Mouse (Mus musculus): ENCODE data around the gene Nicn1. TPM values are rescaled to one million over a fixed set of nuclear protein-coding genes. Genes with fewer than 3 reads are reported as not detected.

Nicn1 gene
- polyA plus RNA-seq, 1 experiment from 2014 or later = 26.0 TPM

GRCm38 (mm10) chr9:108289347-108289746 is 882 bp upstream of the Nicn1 start:
- no peaks in the 10 kb centered on the region for H3K9me3 ChIP-seq (replicated peaks; ENCODE audit: control insufficient read depth, low read length)
- H3K36me3 ChIP-seq (ENCODE audit: control insufficient read depth, insufficient read depth, low read length) = no peaks in the 10 kb centered on the region
- peak overlapping the region; percentile 70 for H3K4me2 ChIP-seq
- no peak overlapping the region for H3K9ac ChIP-seq (ENCODE audit: low read depth, low read length)
- H3K4me1 ChIP-seq (ENCODE audit: control insufficient read depth, insufficient read depth, low read length) = no peaks in the 10 kb centered on the region
- no peaks in the 10 kb centered on the region for H3K27me3 ChIP-seq (ENCODE audit: control insufficient read depth, insufficient read depth, low read length)
- no peak overlapping the region for H3K27ac ChIP-seq (ENCODE audit: low read depth, low read length)
- no peak overlapping the region for H3K4me3 ChIP-seq (ENCODE audit: low read depth, low read length)
- ATAC-seq (replicated peaks; ENCODE audit: insufficient number of reproducible peaks, low FRiP score, low TSS enrichment) = no peak
- 57% methylated on average over 2 of the region's 2 CpGs for WGBS (ENCODE audit: insufficient replicate concordance)

DNA sequence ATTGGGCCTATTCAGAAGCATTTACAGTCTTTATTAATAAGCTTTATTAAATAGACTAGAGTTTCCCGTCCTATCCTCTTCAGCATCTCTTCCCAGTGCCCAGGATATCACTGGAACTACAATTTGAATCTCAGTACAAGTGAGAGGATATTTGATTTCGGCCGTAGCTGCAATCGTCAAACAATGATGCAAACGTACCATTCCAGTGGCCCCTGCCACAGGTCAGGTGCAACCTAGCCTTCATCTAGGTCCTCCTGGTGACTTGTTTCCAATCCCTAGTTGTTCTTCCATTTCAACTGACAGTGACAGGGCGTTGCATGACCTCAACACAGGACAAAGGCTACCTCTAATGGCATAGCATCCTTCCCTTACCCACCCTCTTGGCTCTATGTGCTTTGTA is 544 bp downstream of the Nicn1 start:
- H3K4me2 ChIP-seq = peak overlapping the region; percentile 70
- peak overlapping the region; percentile 62 for H3K4me3 ChIP-seq (ENCODE audit: low read depth, low read length)
- H3K36me3 ChIP-seq (ENCODE audit: control insufficient read depth, insufficient read depth, low read length) = no peaks in the 10 kb centered on the region
- no peak overlapping the region for H3K27ac ChIP-seq (ENCODE audit: low read depth, low read length)
- H3K9me3 ChIP-seq (replicated peaks; ENCODE audit: control insufficient read depth, low read length) = no peaks in the 10 kb centered on the region
- ATAC-seq (replicated peaks; ENCODE audit: insufficient number of reproducible peaks, low FRiP score, low TSS enrichment) = no peak
- no peaks in the 10 kb centered on the region for H3K27me3 ChIP-seq (ENCODE audit: control insufficient read depth, insufficient read depth, low read length)
- no peaks in the 10 kb centered on the region for H3K4me1 ChIP-seq (ENCODE audit: control insufficient read depth, insufficient read depth, low read length)
- 44% methylated on average over 6 of the region's 6 CpGs for WGBS (ENCODE audit: insufficient replicate concordance)
- peak overlapping the region; percentile 68 for H3K9ac ChIP-seq (ENCODE audit: low read depth, low read length)

- WGBS (ENCODE audit: insufficient replicate concordance) = 26% methylated on average over 18 of the region's 18 CpGs
- Histone ChIP-seq H3K9ac (ENCODE audit: low read depth, low read length) (peak within 1 kb of the TSS; percentile 58), H3K27me3 (ENCODE audit: control insufficient read depth, insufficient read depth, low read length) (no peaks in the 10 kb centered on the region), H3K36me3 (ENCODE audit: control insufficient read depth, insufficient read depth, low read length) (no peaks in the 10 kb centered on the region), H3K4me1 (ENCODE audit: control insufficient read depth, insufficient read depth, low read length) (peaks cover 11% of the 10 kb centered on the region; the same call in 1 of the 2 replicates), H3K4me2 (peak within 1 kb of the TSS; percentile 60), H3K4me3 (ENCODE audit: low read depth, low read length) (peak within 1 kb of the TSS; percentile 29), H3K27ac (ENCODE audit: low read depth, low read length) (peak within 1 kb of the TSS; percentile 37; the same call in 1 of the 2 replicates), H3K9me3 (replicated peaks; ENCODE audit: control insufficient read depth, low read length) (no peaks in the 10 kb centered on the region)
- no peak for ATAC-seq (replicated peaks; ENCODE audit: insufficient number of reproducible peaks, low FRiP score, low TSS enrichment)
These were observed 6.5 kb downstream of the Nicn1 start, which contains the start of gene Amt for GRCm38 (mm10) chr9:108296453-108297355. TSS of gene Amt (plus strand) at chr9:108296853.

DNA sequence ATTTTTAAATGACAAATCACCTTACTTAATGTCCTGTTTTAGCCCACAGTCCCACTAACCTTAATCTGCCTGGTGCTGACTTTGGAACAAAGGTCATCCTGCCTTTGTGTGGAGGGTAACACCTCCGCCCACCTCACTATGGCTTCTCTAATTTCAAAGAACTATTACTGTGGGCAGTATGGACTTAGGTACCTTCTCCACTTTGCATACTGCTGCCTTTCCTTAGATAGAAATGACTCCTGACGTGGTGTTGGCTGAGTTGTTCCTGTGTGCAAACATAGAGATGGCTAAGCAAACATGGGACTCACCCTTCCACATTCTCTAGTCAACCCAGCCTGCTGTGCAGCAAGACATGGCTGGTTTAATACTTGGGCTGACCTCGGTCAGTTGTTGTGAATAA is 11.6 kb downstream of the Nicn1 start:
- no peak overlapping the region for H3K4me2 ChIP-seq
- no peak overlapping the region for H3K27ac ChIP-seq (ENCODE audit: low read depth, low read length)
- H3K36me3 ChIP-seq (ENCODE audit: control insufficient read depth, insufficient read depth, low read length) = peaks cover 5% of the 10 kb centered on the region; the same call in 1 of the 2 replicates
- no peak overlapping the region for H3K4me3 ChIP-seq (ENCODE audit: low read depth, low read length)
- peaks cover 11% of the 10 kb centered on the region; the same call in 1 of the 2 replicates for H3K4me1 ChIP-seq (ENCODE audit: control insufficient read depth, insufficient read depth, low read length)
- no peaks in the 10 kb centered on the region for H3K9me3 ChIP-seq (replicated peaks; ENCODE audit: control insufficient read depth, low read length)
- 74% methylated on average over 3 of the region's 3 CpGs for WGBS (ENCODE audit: insufficient replicate concordance)
- H3K27me3 ChIP-seq (ENCODE audit: control insufficient read depth, insufficient read depth, low read length) = no peaks in the 10 kb centered on the region
- H3K9ac ChIP-seq (ENCODE audit: low read depth, low read length) = no peak overlapping the region
- ATAC-seq (replicated peaks; ENCODE audit: insufficient number of reproducible peaks, low FRiP score, low TSS enrichment) = no peak

DNA sequence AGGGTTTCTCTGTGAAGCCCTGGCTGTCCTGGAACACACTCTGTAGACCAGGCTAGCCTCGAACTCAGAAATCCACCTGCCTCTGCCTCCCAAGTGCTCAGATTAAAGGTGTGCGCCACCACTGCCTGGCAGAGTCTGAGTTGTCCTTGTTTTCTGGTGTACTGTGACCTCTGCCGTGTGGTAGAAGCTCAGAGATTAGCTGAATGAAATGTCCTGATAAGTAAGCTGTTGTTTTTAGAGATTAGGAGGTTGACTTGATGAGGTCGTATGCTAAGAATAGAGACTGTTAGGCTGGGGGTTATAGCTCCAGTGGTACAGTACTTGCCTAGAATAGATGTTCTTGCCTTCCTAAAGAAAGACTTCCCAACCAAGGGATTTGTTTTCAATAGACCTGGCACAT is 14.5 kb downstream of the Nicn1 start:
- Histone ChIP-seq H3K36me3 (ENCODE audit: control insufficient read depth, insufficient read depth, low read length) (peaks cover 5% of the 10 kb centered on the region; the same call in 1 of the 2 replicates), H3K4me2 (peak overlapping the region; percentile 94)
- ATAC-seq (replicated peaks; ENCODE audit: insufficient number of reproducible peaks, low FRiP score, low TSS enrichment) = no peak

DNA sequence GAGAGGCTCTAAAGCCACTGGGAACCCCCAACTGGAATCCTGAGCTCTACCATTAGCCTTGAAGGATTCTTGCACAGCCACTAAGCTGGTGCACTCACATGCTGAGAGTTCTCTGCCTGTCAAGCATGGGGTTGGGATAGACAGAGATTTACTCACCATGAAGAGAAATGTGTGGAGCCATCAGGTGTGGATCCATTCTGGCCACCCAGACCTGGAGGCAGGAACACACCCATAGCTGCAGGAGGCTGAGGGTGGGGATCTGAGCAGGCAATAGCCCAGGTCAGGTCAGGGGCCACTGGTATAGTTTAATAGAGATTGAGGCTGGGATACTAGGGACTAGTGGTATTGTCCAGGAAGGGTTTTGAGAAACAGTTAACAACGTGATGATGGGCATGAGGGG is 14.9 kb downstream of the Nicn1 start:
- ATAC-seq (replicated peaks; ENCODE audit: insufficient number of reproducible peaks, low FRiP score, low TSS enrichment) = no peak
- peak overlapping the region; percentile 94 for H3K4me2 ChIP-seq
- no peaks in the 10 kb centered on the region for H3K9me3 ChIP-seq (replicated peaks; ENCODE audit: control insufficient read depth, low read length)
- 0% methylated on average over 1 of the region's 1 CpGs for WGBS (ENCODE audit: insufficient replicate concordance)
- H3K27ac ChIP-seq (ENCODE audit: low read depth, low read length) = peak overlapping the region; percentile 100
- H3K4me1 ChIP-seq (ENCODE audit: control insufficient read depth, insufficient read depth, low read length) = peaks cover 19% of the 10 kb centered on the region
- no peaks in the 10 kb centered on the region for H3K27me3 ChIP-seq (ENCODE audit: control insufficient read depth, insufficient read depth, low read length)
- H3K9ac ChIP-seq (ENCODE audit: low read depth, low read length) = peak overlapping the region; percentile 93
- peak overlapping the region; percentile 83 for H3K4me3 ChIP-seq (ENCODE audit: low read depth, low read length)
- peaks cover 5% of the 10 kb centered on the region; the same call in 1 of the 2 replicates for H3K36me3 ChIP-seq (ENCODE audit: control insufficient read depth, insufficient read depth, low read length)

More for the DNA sequence above, 14.5 kb downstream of the Nicn1 start:
- Histone ChIP-seq H3K27me3 (ENCODE audit: control insufficient read depth, insufficient read depth, low read length) (no peaks in the 10 kb centered on the region), H3K9ac (ENCODE audit: low read depth, low read length) (peak overlapping the region; percentile 93), H3K27ac (ENCODE audit: low read depth, low read length) (peak overlapping the region; percentile 100), H3K4me1 (ENCODE audit: control insufficient read depth, insufficient read depth, low read length) (peaks cover 19% of the 10 kb centered on the region), H3K4me3 (ENCODE audit: low read depth, low read length) (peak overlapping the region; percentile 83), H3K9me3 (replicated peaks; ENCODE audit: control insufficient read depth, low read length) (no peaks in the 10 kb centered on the region)
- WGBS (ENCODE audit: insufficient replicate concordance) = 33% methylated on average over 4 of the region's 4 CpGs

DNA sequence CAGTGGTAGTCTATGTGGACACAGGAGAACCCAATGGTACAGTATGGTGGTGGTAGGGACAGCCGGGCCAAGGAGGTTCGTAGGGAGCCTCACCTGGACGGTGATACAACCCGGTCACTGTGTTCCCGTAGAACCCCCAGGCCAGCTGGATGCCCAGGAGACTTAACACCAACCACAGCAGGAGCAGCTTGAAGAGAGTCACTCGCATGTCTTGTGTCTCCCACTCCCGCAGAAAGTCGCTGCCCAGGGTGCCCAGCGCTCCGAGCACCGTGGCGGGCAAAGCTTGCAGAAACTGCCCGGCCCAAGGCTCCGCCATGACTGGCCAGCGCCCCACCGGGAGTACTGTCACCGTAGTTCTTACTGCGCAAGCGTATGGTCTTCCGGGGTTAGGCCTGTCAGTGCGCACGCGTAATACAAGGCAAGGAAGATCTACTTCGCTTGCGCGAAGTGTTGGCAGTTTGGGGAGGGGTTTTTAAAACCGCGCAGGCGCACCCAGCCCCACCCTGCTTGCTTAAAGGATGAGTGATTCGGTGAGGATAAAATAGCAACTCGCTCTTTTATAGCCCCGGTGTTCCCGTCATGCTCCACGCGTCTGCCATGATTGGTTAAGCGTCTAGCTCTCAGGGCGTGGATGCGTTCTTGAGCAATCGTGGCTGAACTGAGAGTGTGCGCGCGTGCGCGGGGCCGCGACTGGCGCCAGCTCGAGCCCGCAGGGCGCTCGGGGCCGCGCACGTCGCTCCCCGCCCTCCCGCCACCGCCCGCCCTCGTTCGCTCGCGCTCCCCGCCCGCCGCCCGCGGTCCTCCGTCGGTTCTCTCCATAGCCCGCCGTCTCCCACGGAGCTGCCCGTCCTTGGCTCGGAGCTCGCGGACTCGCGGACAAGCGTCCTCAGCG is 15.6 kb downstream of the Nicn1 start, which contains the start of the genes Rhoa and Tcta:
Gene Rhoa, plus strand, starts transcription at position 501 of the 892 bp plus-strand sequence.
Gene Tcta, minus strand, starts transcription at position 532 of the 892 bp plus-strand sequence.
- peak within 1 kb of the TSS; percentile 83 for H3K4me3 ChIP-seq (ENCODE audit: low read depth, low read length)
- ATAC-seq (replicated peaks; ENCODE audit: insufficient number of reproducible peaks, low FRiP score, low TSS enrichment) = peak; percentile 93
- H3K36me3 ChIP-seq (ENCODE audit: control insufficient read depth, insufficient read depth, low read length) = peaks cover 5% of the 10 kb centered on the region; the same call in 1 of the 2 replicates
- H3K9ac ChIP-seq (ENCODE audit: low read depth, low read length) = peak within 1 kb of the TSS; percentile 98
- peak within 1 kb of the TSS; percentile 100 for H3K27ac ChIP-seq (ENCODE audit: low read depth, low read length)
- no peaks in the 10 kb centered on the region for H3K9me3 ChIP-seq (replicated peaks; ENCODE audit: control insufficient read depth, low read length)
- H3K4me1 ChIP-seq (ENCODE audit: control insufficient read depth, insufficient read depth, low read length) = peaks cover 24% of the 10 kb centered on the region
- H3K27me3 ChIP-seq (ENCODE audit: control insufficient read depth, insufficient read depth, low read length) = no peaks in the 10 kb centered on the region
- under 1% methylated on average over 81 of the region's 81 CpGs for WGBS (ENCODE audit: insufficient replicate concordance)
- peak within 1 kb of the TSS; percentile 94 for H3K4me2 ChIP-seq

- Histone ChIP-seq H3K9me3 (replicated peaks; ENCODE audit: control insufficient read depth, low read length) (no peaks in the 10 kb centered on the region), H3K9ac (ENCODE audit: low read depth, low read length) (peak overlapping the region; percentile 98), H3K36me3 (ENCODE audit: control insufficient read depth, insufficient read depth, low read length) (peaks cover 5% of the 10 kb centered on the region; the same call in 1 of the 2 replicates), H3K4me2 (peak overlapping the region; percentile 94), H3K4me3 (ENCODE audit: low read depth, low read length) (peak overlapping the region; percentile 83), H3K27me3 (ENCODE audit: control insufficient read depth, insufficient read depth, low read length) (no peaks in the 10 kb centered on the region), H3K27ac (ENCODE audit: low read depth, low read length) (peak overlapping the region; percentile 100), H3K4me1 (ENCODE audit: control insufficient read depth, insufficient read depth, low read length) (peaks cover 28% of the 10 kb centered on the region)
- WGBS (ENCODE audit: insufficient replicate concordance) = under 1% methylated on average over 49 of the region's 51 CpGs
- peak; percentile 86 for ATAC-seq (replicated peaks; ENCODE audit: insufficient number of reproducible peaks, low FRiP score, low TSS enrichment)
These were observed 16.3 kb downstream of the Nicn1 start for GRCm38 (mm10) chr9:108306571-108306980.

Data from heart, embryonic 11.5 days (tissue).